Mouse (Mus musculus) forebrain, embryonic 15.5 days (tissue): Measurements from ENCODE around the gene Spag6. TPM values are rescaled to one million over a fixed set of nuclear protein-coding genes. Genes with fewer than 3 reads are reported as not detected.
A peak's percentile ranks its signal among the peaks of the same experiment; 100 is the strongest.

Experiments used
- ATAC-seq: fragments of 200-750 bp; cut with Nextera tagmentation; replicated peaks from 2 replicates; pipeline ENCODE4 v1.8.0; 2017; ENCODE audit warnings: mild to moderate bottlenecking, moderate TSS enrichment, moderate library complexity
- H3K27ac ChIP-seq: fragments of 300-500 bp; sonication (generic); replicated peaks from 2 replicates; pipeline ENCODE4 v1.5.1; 2015; ENCODE audit warnings: mild to moderate bottlenecking, inconsistent platforms
- H3K27me3 ChIP-seq: fragments of 300-500 bp; sonication (generic); 2 replicates; pipeline ENCODE4 v1.6.1; 2015; ENCODE audit warnings: inconsistent platforms
- H3K36me3 ChIP-seq: fragments of 300-500 bp; sonication (generic); 2 replicates; pipeline ENCODE4 v1.6.1; 2015; ENCODE audit warnings: mild to moderate bottlenecking, inconsistent platforms
- H3K4me1 ChIP-seq: fragments of 300-500 bp; sonication (generic); 2 replicates; pipeline ENCODE4 v1.6.1; 2015; ENCODE audit warnings: inconsistent platforms
- H3K4me2 ChIP-seq: fragments of 300-500 bp; sonication (generic); replicated peaks from 2 replicates; pipeline ENCODE4 v1.6.1; 2015; ENCODE audit warnings: mild to moderate bottlenecking, inconsistent platforms
- H3K4me3 ChIP-seq: fragments of 300-500 bp; sonication (generic); 2 replicates; pipeline ENCODE4 v1.5.1; 2015; ENCODE audit warnings: mild to moderate bottlenecking, inconsistent platforms
- H3K9ac ChIP-seq: fragments of 300-500 bp; sonication (generic); replicated peaks from 2 replicates; pipeline ENCODE4 v1.6.1; 2015; ENCODE audit warnings: mild to moderate bottlenecking, inconsistent platforms
- H3K9me3 ChIP-seq: fragments of 300-500 bp; sonication (generic); 2 replicates; pipeline ENCODE4 v1.6.1; 2016; ENCODE audit warnings: inconsistent platforms
- WGBS: fragments of 180-500 bp; shearing (Covaris S2); methylation state at CpG from one replicate; pipeline ENCODE4 v1.1.7; 2015; ENCODE audit warnings: mixed read lengths; 5-methylcytosine and 5-hydroxymethylcytosine counted together
- polyA plus RNA-seq: library from polyadenylated mRNA; unstranded; fragments of >200 nt; fragmentation: Nextera tagmentation; extraction: Ambion mirVana; gene quantifications from 2 replicates; pipeline ENCODE4 v1.2.1, GENCODE M21; 2015

Spag6 gene
- polyA plus RNA-seq, 1 experiment from 2014 or later: not detected

DNA sequence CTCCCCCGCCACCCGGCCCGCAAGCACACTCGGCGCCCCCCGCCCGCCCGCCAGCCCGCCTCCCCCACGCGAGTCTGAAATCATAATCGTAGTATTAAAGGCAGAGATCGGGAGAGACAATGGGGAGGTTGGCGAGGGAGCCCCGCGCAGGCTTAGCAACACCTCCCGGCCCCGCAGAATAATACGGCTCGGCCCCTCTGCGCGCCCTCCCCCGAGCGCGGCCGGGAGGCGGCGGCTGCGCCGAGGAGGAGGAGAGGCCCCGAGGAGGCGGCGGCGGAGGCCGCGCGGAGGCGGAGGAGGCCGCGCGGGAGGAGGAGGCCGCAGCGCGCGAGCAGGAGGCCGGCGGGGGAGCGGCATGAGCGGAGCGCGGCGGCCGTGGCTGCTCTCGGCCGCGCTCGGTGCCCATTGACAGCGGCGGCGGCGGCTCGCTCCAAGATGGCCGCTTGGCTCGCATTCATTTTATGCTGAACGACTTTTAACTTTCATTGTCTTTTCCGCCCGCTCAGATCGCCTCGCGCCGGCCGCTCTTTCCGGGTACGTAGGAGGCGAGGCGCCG is 16.8 kb upstream of the Spag6 start, which contains the start of gene Bmi1:
Gene Bmi1, plus strand, starts transcription at position 83 of the 556 bp plus-strand sequence.
- H3K4me3 ChIP-seq: peak within 1 kb of the TSS; percentile 70
- H3K27ac ChIP-seq: peak within 1 kb of the TSS; percentile 99
- peak; percentile 77 for ATAC-seq
- peaks cover 52% of the 10 kb centered on the region for H3K4me1 ChIP-seq
- peak within 1 kb of the TSS; percentile 99 for H3K9ac ChIP-seq
- H3K27me3 ChIP-seq: peaks cover 23% of the 10 kb centered on the region
- H3K9me3 ChIP-seq: no peaks in the 10 kb centered on the region
- WGBS: under 1% methylated on average over 51 of the region's 77 CpGs
- H3K4me2 ChIP-seq: peak within 1 kb of the TSS; percentile 84
- 0 out of 2 replicates have a peak, but pooled peaks cover under 1% of the 10 kb centered on the region for H3K36me3 ChIP-seq

DNA sequence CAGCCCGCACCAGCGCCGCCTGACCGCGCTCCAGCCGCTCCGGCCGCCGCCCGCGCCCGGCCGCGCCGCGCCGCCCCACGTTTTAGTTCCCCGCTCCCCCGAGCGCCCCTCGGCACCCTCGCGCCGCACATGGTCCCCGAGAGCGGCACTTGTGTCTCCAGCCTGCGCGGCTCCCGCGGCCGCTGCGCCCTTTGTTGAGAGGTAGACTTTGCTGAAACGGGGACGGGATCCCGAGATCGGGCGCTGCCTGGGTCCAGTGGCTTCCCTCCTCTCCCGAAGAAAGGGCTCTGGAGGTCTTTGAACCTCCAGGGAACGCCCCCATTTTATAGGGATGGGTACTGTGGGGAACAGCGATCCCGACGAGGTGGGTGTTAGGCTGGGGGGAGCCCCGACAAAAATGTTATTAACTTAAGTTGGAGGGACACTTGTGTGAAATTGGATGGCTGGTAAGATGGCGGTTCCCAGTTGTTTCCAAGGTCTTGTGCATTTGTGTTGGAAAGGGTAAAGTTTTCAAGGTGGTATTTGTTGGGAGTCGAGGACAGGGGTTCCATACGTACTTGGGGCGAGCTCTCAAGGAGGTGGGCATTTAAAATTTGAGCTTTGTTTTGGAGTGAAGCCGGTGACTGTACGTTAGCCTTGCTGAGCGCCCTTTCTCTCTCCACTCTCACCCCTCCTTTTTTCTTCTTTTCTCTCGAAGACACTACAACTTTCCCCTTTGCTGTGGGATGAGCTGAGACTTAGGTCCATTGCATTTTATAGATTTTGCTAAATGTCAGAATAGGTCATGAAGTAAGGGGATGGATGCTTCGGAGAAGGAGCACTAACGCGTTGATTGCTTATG is 16.0 kb upstream of the Spag6 start:
- WGBS: under 1% methylated on average over 51 of the region's 55 CpGs
- peak; percentile 2; the same call in 1 of the 2 replicates for ATAC-seq
- H3K27ac ChIP-seq: peak overlapping the region; percentile 99; the same call in 1 of the 2 replicates

DNA sequence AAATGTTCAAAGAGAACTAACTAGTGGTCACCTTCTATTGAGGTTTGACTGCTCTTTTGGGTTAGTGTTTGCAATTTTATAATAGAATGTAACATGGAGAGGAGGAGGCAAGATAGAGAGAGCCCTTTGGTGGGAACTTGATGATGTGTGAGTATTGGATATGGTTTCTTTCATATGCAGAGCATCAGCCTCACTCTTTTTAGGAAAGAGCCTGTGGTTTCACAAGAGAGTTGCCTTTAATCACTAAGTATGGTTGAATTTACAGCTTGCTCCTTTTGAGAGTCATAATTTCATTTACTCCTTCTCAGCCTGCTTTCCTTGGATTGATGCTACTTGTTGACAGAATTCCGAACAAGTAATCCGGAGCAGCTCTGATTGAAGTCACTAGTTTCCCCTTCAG is 14.1 kb upstream of the Spag6 start:
- 64% methylated on average over 2 of the region's 2 CpGs for WGBS
- Histone ChIP-seq H3K4me1 (peaks cover 41% of the 10 kb centered on the region), H3K27ac (no peak overlapping the region), H3K4me2 (no peak overlapping the region), H3K4me3 (no peak overlapping the region), H3K9ac (no peak overlapping the region), H3K9me3 (no peaks in the 10 kb centered on the region), H3K27me3 (peaks cover 26% of the 10 kb centered on the region), H3K36me3 (peaks cover 20% of the 10 kb centered on the region)
- ATAC-seq: no peak

More for the DNA sequence above, 16.0 kb upstream of the Spag6 start:
- Histone ChIP-seq H3K27me3 (peaks cover 26% of the 10 kb centered on the region), H3K4me3 (peak overlapping the region; percentile 70), H3K9me3 (no peaks in the 10 kb centered on the region), H3K4me2 (peak overlapping the region; percentile 84), H3K9ac (peak overlapping the region; percentile 99), H3K4me1 (peaks cover 52% of the 10 kb centered on the region), H3K36me3 (peaks cover 8% of the 10 kb centered on the region; the same call in 1 of the 2 replicates)

DNA sequence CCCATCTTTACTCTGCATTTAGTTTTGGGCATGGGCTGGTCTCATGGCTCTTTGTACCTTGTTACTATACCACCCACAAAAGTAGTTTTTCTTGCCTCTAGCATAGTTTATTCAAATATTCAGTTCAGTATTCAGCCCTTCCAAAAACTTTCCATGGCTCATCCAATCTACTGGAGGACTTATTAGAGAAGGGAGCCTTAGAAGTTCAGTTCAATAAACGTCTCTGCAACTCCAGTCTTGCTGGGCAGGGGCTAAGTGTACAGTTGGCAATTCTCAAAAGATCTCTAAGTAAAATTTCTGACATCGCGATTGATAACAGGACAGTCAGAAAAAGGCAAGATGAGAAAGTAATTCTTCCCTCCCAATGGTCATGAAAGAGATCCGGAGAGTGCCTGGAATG is 13.3 kb upstream of the Spag6 start:
- Histone ChIP-seq H3K4me3 (peak overlapping the region; percentile 32), H3K4me2 (peak overlapping the region; percentile 48), H3K27ac (no peak overlapping the region), H3K36me3 (peaks cover 20% of the 10 kb centered on the region), H3K9ac (no peak overlapping the region), H3K27me3 (peaks cover 24% of the 10 kb centered on the region), H3K4me1 (peaks cover 41% of the 10 kb centered on the region), H3K9me3 (no peaks in the 10 kb centered on the region)
- no peak for ATAC-seq
- WGBS: 3% methylated on average over 4 of the region's 4 CpGs

DNA sequence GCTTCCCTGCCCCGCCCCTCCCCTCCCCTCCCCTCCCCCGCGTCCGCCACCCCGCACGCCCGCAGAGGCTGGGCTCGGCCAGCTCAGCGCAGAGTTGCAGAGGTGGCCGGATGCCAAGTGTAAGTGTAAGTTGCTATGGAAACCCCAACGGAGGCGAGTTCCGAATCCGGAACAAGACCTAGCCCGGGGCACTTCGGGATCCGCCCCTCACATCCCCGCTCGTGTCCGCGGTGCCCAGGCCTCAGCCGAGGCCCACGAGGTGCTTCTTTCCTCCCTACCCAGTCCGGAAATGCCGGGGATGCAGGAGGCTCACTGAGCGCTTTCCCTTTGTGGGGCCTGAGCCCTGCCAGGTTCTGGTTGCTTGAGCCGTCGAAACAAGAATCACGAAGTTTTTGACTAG is 12.9 kb upstream of the Spag6 start:
- Histone ChIP-seq H3K27ac (no peak overlapping the region), H3K4me1 (peaks cover 36% of the 10 kb centered on the region), H3K27me3 (peaks cover 24% of the 10 kb centered on the region), H3K9ac (peak overlapping the region; percentile 30; the same call in 1 of the 2 replicates), H3K4me2 (peak overlapping the region; percentile 48), H3K9me3 (no peaks in the 10 kb centered on the region), H3K36me3 (peaks cover 20% of the 10 kb centered on the region), H3K4me3 (peak overlapping the region; percentile 32)
- no peak for ATAC-seq
- WGBS: 3% methylated on average over 28 of the region's 29 CpGs

DNA sequence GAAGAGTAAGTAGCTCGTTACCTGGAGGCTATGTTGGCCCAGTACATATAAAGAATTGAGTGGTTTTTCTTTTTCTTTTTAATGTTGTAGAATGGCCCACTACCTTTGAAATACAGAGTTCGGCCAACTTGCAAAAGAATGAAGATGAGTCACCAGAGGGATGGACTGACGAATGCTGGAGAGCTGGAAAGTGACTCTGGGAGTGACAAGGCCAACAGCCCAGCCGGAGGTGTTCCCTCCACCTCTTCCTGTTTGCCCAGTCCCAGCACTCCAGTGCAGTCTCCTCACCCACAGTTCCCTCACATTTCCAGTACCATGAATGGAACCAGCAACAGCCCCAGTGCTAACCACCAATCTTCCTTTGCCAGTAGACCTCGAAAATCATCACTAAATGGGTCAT is 9.8 kb upstream of the Spag6 start:
- Histone ChIP-seq H3K4me2 (no peak overlapping the region), H3K27me3 (peaks cover 50% of the 10 kb centered on the region), H3K27ac (no peak overlapping the region), H3K36me3 (peaks cover 20% of the 10 kb centered on the region), H3K4me3 (no peak overlapping the region), H3K9me3 (no peaks in the 10 kb centered on the region), H3K4me1 (peaks cover 29% of the 10 kb centered on the region), H3K9ac (no peak overlapping the region)
- WGBS: 72% methylated on average over 5 of the region's 5 CpGs
- no peak for ATAC-seq

DNA sequence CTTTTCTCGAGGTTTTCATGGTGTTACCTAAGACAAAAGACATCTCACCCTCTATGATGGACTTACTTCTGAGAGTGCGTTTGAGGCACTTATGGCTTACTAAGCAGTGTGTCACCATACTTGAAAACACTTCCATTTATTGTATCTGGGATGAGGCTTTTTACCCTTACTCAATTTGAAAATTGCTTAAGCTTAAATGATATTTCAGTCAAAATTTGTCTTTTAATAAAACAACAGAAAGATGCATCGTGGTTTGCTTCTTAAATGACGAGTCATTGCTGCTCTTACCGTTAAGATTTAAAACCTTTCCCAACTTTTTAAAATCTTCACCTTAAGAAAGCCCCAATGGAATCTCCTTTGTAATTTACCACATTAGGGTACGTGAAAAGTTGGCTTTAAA is 7.4 kb upstream of the Spag6 start:
- Histone ChIP-seq H3K9ac (no peak overlapping the region), H3K9me3 (no peaks in the 10 kb centered on the region), H3K4me3 (no peak overlapping the region), H3K27ac (no peak overlapping the region), H3K36me3 (peaks cover 20% of the 10 kb centered on the region), H3K4me2 (no peak overlapping the region), H3K27me3 (peaks cover 50% of the 10 kb centered on the region), H3K4me1 (peaks cover 23% of the 10 kb centered on the region)
- WGBS: 56% methylated on average over 6 of the region's 6 CpGs
- ATAC-seq: no peak

DNA sequence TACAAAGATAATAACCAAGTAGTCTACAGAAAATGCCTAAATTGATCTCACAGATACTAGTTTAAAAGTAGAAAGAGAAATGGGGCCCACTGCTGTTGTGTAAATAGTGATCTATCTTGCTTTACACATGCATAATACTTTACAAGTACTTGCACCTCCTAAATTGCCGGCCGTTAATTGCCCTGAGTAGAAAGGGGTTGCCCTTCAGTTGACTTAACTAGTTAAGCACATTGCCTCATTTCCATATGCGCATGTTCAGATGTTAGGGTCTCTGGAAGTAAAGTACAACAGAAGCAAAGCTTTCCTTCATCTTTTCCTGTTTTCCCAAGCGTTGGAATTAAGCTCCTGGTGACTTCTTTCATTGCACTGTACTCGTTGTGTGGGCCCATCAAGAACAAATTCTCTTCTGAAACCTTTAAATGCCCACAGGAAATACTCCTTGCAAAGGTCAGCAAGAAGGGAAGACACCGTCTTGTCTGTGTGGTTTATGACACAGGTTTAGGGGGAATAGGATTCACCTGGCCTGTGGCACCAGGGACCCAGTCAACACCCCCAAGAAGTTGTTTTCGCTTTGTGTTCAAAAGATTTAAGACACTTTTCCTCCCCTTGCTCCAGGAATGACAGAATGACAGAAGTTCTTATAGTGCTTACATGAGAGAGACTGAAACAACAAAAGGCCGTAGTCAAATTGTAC is 6.9 kb upstream of the Spag6 start:
- peaks cover 51% of the 10 kb centered on the region for H3K27me3 ChIP-seq
- peaks cover 20% of the 10 kb centered on the region for H3K36me3 ChIP-seq
- no peak overlapping the region for H3K4me2 ChIP-seq
- H3K27ac ChIP-seq: no peak overlapping the region
- H3K4me1 ChIP-seq: peaks cover 22% of the 10 kb centered on the region
- H3K9ac ChIP-seq: no peak overlapping the region
- WGBS: 35% methylated on average over 8 of the region's 8 CpGs
- no peaks in the 10 kb centered on the region for H3K9me3 ChIP-seq
- H3K4me3 ChIP-seq: no peak overlapping the region
- ATAC-seq: no peak

DNA sequence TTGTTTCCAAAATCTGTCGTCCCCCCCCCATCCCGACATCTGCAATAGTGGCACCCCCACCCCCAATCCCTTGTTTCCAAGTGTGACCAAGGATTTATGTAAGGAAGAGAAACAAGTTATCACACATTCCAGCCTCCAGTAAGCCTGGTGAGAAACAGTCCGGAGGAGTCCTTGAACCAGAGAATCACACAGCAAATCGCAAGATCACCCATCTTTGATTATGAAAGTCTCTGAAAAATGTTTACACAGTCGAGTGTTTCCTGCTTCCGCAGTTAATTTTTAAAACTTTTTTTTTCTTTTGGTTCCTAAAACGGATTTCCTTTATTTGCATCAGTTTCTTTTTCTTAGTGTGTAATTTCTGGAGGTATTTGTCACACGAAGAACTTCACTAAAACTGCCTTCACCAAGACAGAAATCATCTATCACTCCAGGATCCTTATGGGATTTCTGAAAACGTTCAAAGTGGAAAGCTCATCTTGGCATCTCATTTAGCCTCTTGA is 6.1 kb upstream of the Spag6 start:
- Histone ChIP-seq H3K27me3 (peaks cover 56% of the 10 kb centered on the region), H3K4me3 (no peak overlapping the region), H3K27ac (no peak overlapping the region), H3K9me3 (no peaks in the 10 kb centered on the region), H3K4me1 (peaks cover 22% of the 10 kb centered on the region), H3K36me3 (peaks cover 13% of the 10 kb centered on the region), H3K4me2 (no peak overlapping the region), H3K9ac (no peak overlapping the region)
- 8% methylated on average over 9 of the region's 9 CpGs for WGBS
- no peak for ATAC-seq

DNA sequence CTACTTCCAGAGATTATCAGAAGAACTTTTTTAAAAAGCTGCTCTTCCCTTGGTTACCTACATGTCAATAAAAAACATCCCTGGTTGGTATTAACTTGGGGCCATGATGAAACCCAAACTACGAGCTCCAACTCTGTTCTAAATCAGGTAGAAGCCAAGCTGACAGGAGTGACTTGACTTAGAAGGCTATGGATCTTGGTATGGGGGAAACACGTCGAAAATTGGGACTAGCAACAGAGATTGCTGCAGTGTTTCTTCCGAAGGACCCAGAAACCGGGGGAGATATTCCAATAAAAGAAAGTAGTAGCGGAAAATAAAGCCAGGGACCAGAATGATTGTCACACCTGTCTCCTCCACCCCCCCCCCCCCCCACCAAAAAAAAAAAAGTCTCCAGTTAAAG is 5.5 kb upstream of the Spag6 start:
- H3K36me3 ChIP-seq: peaks cover 8% of the 10 kb centered on the region
- H3K4me2 ChIP-seq: peak overlapping the region; percentile 78
- peak overlapping the region; percentile 47 for H3K4me3 ChIP-seq
- no peak overlapping the region for H3K27ac ChIP-seq
- peaks cover 60% of the 10 kb centered on the region for H3K27me3 ChIP-seq
- no peak for ATAC-seq
- no peaks in the 10 kb centered on the region for H3K9me3 ChIP-seq
- WGBS: 10% methylated on average over 6 of the region's 6 CpGs
- H3K9ac ChIP-seq: no peak overlapping the region
- H3K4me1 ChIP-seq: peaks cover 22% of the 10 kb centered on the region

DNA sequence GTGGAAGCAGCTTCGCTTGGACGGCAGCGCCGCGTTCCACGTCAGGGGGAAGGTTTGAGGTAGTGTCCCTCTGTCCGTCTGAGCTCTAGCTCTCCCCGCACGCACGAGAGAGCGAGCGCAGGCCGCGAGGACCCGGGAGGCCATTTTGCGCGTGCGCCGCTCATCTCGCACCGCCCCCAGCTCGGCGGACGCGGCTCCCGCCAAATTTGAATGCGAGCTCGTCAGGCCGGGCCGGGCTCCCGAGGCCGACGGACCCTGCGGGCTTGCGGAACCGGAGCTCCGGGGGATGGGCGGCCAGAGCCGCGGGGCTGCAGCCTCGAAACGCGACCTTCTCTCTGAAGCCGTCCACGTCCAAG is 5.1 kb upstream of the Spag6 start:
- Histone ChIP-seq H3K9me3 (no peaks in the 10 kb centered on the region), H3K9ac (no peak overlapping the region), H3K27ac (no peak overlapping the region), H3K36me3 (peaks cover 8% of the 10 kb centered on the region), H3K27me3 (peaks cover 60% of the 10 kb centered on the region), H3K4me2 (peak overlapping the region; percentile 78), H3K4me1 (peaks cover 24% of the 10 kb centered on the region), H3K4me3 (peak overlapping the region; percentile 47)
- ATAC-seq: peak; percentile 45
- under 1% methylated on average over 45 of the region's 45 CpGs for WGBS
